Mouse (Mus musculus) stomach, embryonic 15.5 days (tissue): ENCODE measurements at regions not wholly inside any gene's neighbourhood (a gene's known extent, or its start where the extent isn't known, plus 50 kb on each side); places are given as distances from the start of the nearest gene placed in this dataset.

Experiments
- ATAC-seq: fragments of 200-750 bp; cut with Nextera tagmentation; 2 replicates; pipeline ENCODE4 v1.8.0; 2017; ENCODE audit warnings: low read depth, moderate number of reproducible peaks, moderate TSS enrichment; ENCODE audit not compliant: insufficient read depth, low FRiP score
- H3K27ac ChIP-seq: fragments of 300-500 bp; sonication (generic); 2 replicates; pipeline ENCODE4 v1.5.1; 2015; ENCODE audit warnings: mild to moderate bottlenecking, inconsistent platforms
- H3K27me3 ChIP-seq: fragments of 300-500 bp; sonication (generic); replicated peaks from 2 replicates; pipeline ENCODE4 v1.6.1; 2015; ENCODE audit warnings: inconsistent platforms
- H3K36me3 ChIP-seq: fragments of 300-500 bp; sonication (generic); 2 replicates; pipeline ENCODE4 v1.6.1; 2015; ENCODE audit warnings: inconsistent platforms
- H3K4me1 ChIP-seq: fragments of 300-500 bp; sonication (generic); 2 replicates; pipeline ENCODE4 v1.6.1; 2015; ENCODE audit warnings: inconsistent platforms
- H3K4me2 ChIP-seq: fragments of 300-500 bp; sonication (generic); 2 replicates; pipeline ENCODE4 v1.6.1; 2015; ENCODE audit warnings: mild to moderate bottlenecking, inconsistent platforms
- H3K4me3 ChIP-seq: fragments of 300-500 bp; sonication (generic); replicated peaks from 2 replicates; pipeline ENCODE4 v1.5.1; 2015; ENCODE audit warnings: inconsistent platforms
- H3K9ac ChIP-seq: fragments of 300-500 bp; sonication (generic); 2 replicates; pipeline ENCODE4 v1.6.1; 2015; ENCODE audit warnings: inconsistent platforms
- H3K9me3 ChIP-seq: fragments of 300-500 bp; sonication (generic); 2 replicates; pipeline ENCODE4 v1.6.1; 2016; ENCODE audit warnings: inconsistent platforms
- WGBS: fragments of 180-500 bp; shearing (Covaris S2); methylation state at CpG from one replicate; pipeline ENCODE4 v1.1.7; 2015; 5-methylcytosine and 5-hydroxymethylcytosine counted together

- no peak overlapping the region for H3K9ac ChIP-seq
- H3K4me1 ChIP-seq, result no peaks in the 10 kb centered on the region
- no peaks in the 10 kb centered on the region for H3K9me3 ChIP-seq
- H3K36me3 ChIP-seq, result no peaks in the 10 kb centered on the region
- no peak overlapping the region for H3K27ac ChIP-seq
- H3K4me2 ChIP-seq, result no peak overlapping the region
- ATAC-seq, result no peak
- WGBS, result 68% methylated on average over 11 of the region's 11 CpGs
- no peaks in the 10 kb centered on the region for H3K27me3 ChIP-seq
- no peak overlapping the region for H3K4me3 ChIP-seq
Observed at GRCm38 (mm10) chr4:105449046-105449860, 292.1 kb downstream of the Plpp3 start.

- H3K36me3 ChIP-seq, result no peaks in the 10 kb centered on the region
- H3K9ac ChIP-seq, result no peak overlapping the region
- H3K4me2 ChIP-seq, result no peak overlapping the region
- no peak overlapping the region for H3K27ac ChIP-seq
- WGBS, result 84% methylated on average over 4 of the region's 4 CpGs
- no peaks in the 10 kb centered on the region for H3K27me3 ChIP-seq
- H3K4me1 ChIP-seq, result no peaks in the 10 kb centered on the region
- H3K9me3 ChIP-seq, result no peaks in the 10 kb centered on the region
- H3K4me3 ChIP-seq, result no peak overlapping the region
- ATAC-seq, result no peak
Observed at GRCm38 (mm10) chr4:105450881-105451280, 293.7 kb downstream of the Plpp3 start.

GRCm38 (mm10) chr4:105451871-105452270 lies 294.7 kb downstream of the Plpp3 start:
- Histone ChIP-seq H3K4me3 (no peak overlapping the region), H3K4me1 (no peaks in the 10 kb centered on the region), H3K9me3 (no peaks in the 10 kb centered on the region), H3K27ac (no peak overlapping the region), H3K27me3 (no peaks in the 10 kb centered on the region), H3K36me3 (no peaks in the 10 kb centered on the region), H3K9ac (no peak overlapping the region), H3K4me2 (no peak overlapping the region)
- ATAC-seq, result no peak
- WGBS, result 77% methylated on average over 2 of the region's 2 CpGs

- Histone ChIP-seq H3K36me3 (no peaks in the 10 kb centered on the region), H3K4me2 (no peak overlapping the region), H3K4me3 (no peak overlapping the region), H3K9ac (no peak overlapping the region), H3K27me3 (no peaks in the 10 kb centered on the region), H3K4me1 (no peaks in the 10 kb centered on the region), H3K9me3 (no peaks in the 10 kb centered on the region), H3K27ac (no peak overlapping the region)
- ATAC-seq, result no peak
- 67% methylated on average over 11 of the region's 11 CpGs for WGBS
Observed at GRCm38 (mm10) chr4:105456955-105457621, 299.9 kb downstream of the Plpp3 start.

- Histone ChIP-seq H3K4me2 (no peak overlapping the region), H3K36me3 (no peaks in the 10 kb centered on the region), H3K27me3 (no peaks in the 10 kb centered on the region), H3K4me1 (no peaks in the 10 kb centered on the region), H3K4me3 (no peak overlapping the region), H3K9me3 (no peaks in the 10 kb centered on the region), H3K9ac (no peak overlapping the region), H3K27ac (no peak overlapping the region)
- 88% methylated on average over 3 of the region's 3 CpGs for WGBS
- no peak for ATAC-seq
Observed at GRCm38 (mm10) chr4:105459991-105460688, 303.0 kb downstream of the Plpp3 start.

- H3K9me3 ChIP-seq, result no peaks in the 10 kb centered on the region
- H3K27ac ChIP-seq, result no peak overlapping the region
- no peak overlapping the region for H3K4me3 ChIP-seq
- no peaks in the 10 kb centered on the region for H3K27me3 ChIP-seq
- no peaks in the 10 kb centered on the region for H3K4me1 ChIP-seq
- H3K9ac ChIP-seq, result no peak overlapping the region
- WGBS, result 49% methylated on average over 2 of the region's 2 CpGs
- ATAC-seq, result no peak
- no peak overlapping the region for H3K4me2 ChIP-seq
- no peaks in the 10 kb centered on the region for H3K36me3 ChIP-seq
Observed at GRCm38 (mm10) chr4:105460689-105461005, 303.5 kb downstream of the Plpp3 start.

GRCm38 (mm10) chr4:105467811-105468210 lies 310.7 kb downstream of the Plpp3 start:
- 93% methylated on average over 7 of the region's 7 CpGs for WGBS
- no peak for ATAC-seq

GRCm38 (mm10) chr4:105469300-105469821 lies 312.2 kb downstream of the Plpp3 start:
- H3K4me2 ChIP-seq, result no peak overlapping the region
- H3K36me3 ChIP-seq, result no peaks in the 10 kb centered on the region
- no peak overlapping the region for H3K27ac ChIP-seq
- no peaks in the 10 kb centered on the region for H3K4me1 ChIP-seq
- no peaks in the 10 kb centered on the region for H3K9me3 ChIP-seq
- no peaks in the 10 kb centered on the region for H3K27me3 ChIP-seq
- 59% methylated on average over 6 of the region's 6 CpGs for WGBS
- no peak overlapping the region for H3K4me3 ChIP-seq
- no peak overlapping the region for H3K9ac ChIP-seq
- no peak for ATAC-seq

More at GRCm38 (mm10) chr4:105467811-105468210, 310.7 kb downstream of the Plpp3 start:
- Histone ChIP-seq H3K9me3 (no peaks in the 10 kb centered on the region), H3K4me3 (no peak overlapping the region), H3K4me1 (no peaks in the 10 kb centered on the region), H3K27me3 (no peaks in the 10 kb centered on the region), H3K27ac (no peak overlapping the region), H3K9ac (no peak overlapping the region), H3K4me2 (no peak overlapping the region), H3K36me3 (no peaks in the 10 kb centered on the region)

GRCm38 (mm10) chr4:105474765-105475560 lies 314.7 kb upstream of the Gm12728 start:
- ATAC-seq, result no peak
- Histone ChIP-seq H3K36me3 (no peaks in the 10 kb centered on the region), H3K27me3 (no peaks in the 10 kb centered on the region), H3K4me3 (no peak overlapping the region), H3K4me1 (no peaks in the 10 kb centered on the region), H3K9me3 (no peaks in the 10 kb centered on the region), H3K4me2 (no peak overlapping the region), H3K27ac (no peak overlapping the region), H3K9ac (no peak overlapping the region)
- WGBS, result 40% methylated on average over 11 of the region's 11 CpGs

- ATAC-seq, result no peak
- no peak overlapping the region for H3K27ac ChIP-seq
- no peak overlapping the region for H3K4me2 ChIP-seq
- WGBS, result 88% methylated on average over 4 of the region's 4 CpGs
- no peaks in the 10 kb centered on the region for H3K9me3 ChIP-seq
- no peak overlapping the region for H3K9ac ChIP-seq
- H3K36me3 ChIP-seq, result no peaks in the 10 kb centered on the region
- no peaks in the 10 kb centered on the region for H3K27me3 ChIP-seq
- no peaks in the 10 kb centered on the region for H3K4me1 ChIP-seq
- H3K4me3 ChIP-seq, result no peak overlapping the region
Observed at GRCm38 (mm10) chr4:105476332-105476731, 313.3 kb upstream of the Gm12728 start.

GRCm38 (mm10) chr4:105486376-105486775 lies 303.3 kb upstream of the Gm12728 start:
- Histone ChIP-seq H3K27me3 (no peaks in the 10 kb centered on the region), H3K4me3 (no peak overlapping the region), H3K9me3 (no peaks in the 10 kb centered on the region), H3K4me1 (no peaks in the 10 kb centered on the region), H3K36me3 (no peaks in the 10 kb centered on the region), H3K4me2 (no peak overlapping the region), H3K27ac (no peak overlapping the region), H3K9ac (no peak overlapping the region)
- no peak for ATAC-seq
- 85% methylated on average over 1 of the region's 1 CpGs for WGBS
